Mouse (Mus musculus) testis, postnatal 10 days (tissue): ENCODE results near the gene Wdr62.
"Not testable (repeated sequence)": the region's sequence is repeated elsewhere in the genome, so short reads cannot be mapped to it uniquely, and the experiment has no call there.

Source experiments
- DNase-seq: peaks from one replicate; pipeline ENCODE4 v3.0.0; 2021; ENCODE audit warnings: low spot score

Wdr62 gene

GRCm38 (mm10) chr7:30206364-30206763, 73.9 kb downstream of the Wdr62 start:
- DNase-seq = not testable (repeated sequence)

- DNase-seq = peak; percentile 86
These were observed 74.8 kb downstream of the Wdr62 start for GRCm38 (mm10) chr7:30205383-30205782.

DNA sequence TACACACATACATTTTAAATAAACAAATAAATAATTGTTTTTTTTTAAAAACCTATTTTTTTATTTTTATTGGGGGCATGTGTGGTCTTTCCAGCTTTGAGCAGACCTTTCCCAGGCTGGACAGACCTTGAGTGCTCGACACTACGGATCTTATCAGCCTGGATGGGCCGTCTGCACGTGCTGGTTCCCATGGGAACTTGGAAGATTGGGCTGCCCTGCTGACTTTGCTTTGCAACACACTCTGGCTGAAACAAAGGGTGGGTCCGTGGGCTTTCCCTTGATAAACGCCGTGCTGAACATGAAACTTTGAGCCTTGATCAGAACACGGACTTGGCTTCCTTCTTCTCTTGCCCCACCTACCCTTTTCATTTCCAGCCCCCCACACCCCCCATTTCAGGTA, 75.8 kb downstream of the Wdr62 start:
- DNase-seq = peak; percentile 69

- no peak for DNase-seq
These were observed 77.1 kb downstream of the Wdr62 start for GRCm38 (mm10) chr7:30202895-30203690.

DNA sequence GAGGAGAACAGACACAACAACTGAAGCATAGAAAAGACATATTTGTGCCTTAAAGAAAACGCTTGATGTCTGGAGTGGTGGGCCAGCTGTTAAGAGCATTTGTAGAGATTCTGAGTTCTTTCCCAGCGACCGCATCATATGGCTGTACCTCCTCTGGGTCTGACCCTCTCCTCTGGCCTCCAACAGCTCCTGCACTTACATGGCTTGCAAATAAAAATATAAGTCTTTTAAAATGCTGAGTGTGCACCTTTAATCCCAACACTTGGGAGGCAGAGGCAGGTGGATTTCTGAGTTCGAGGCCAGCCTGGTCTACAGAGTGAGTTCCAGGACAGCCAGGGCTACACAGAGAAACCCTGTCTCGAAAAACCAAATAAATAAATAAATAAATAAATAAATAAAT, 79.6 kb downstream of the Wdr62 start:
- not testable (repeated sequence) for DNase-seq

- no peak for DNase-seq
These were observed 80.0 kb downstream of the Wdr62 start for GRCm38 (mm10) chr7:30200200-30200599.

- peak; percentile 60 for DNase-seq
These were observed 80.6 kb downstream of the Wdr62 start for GRCm38 (mm10) chr7:30199498-30200139.

DNA sequence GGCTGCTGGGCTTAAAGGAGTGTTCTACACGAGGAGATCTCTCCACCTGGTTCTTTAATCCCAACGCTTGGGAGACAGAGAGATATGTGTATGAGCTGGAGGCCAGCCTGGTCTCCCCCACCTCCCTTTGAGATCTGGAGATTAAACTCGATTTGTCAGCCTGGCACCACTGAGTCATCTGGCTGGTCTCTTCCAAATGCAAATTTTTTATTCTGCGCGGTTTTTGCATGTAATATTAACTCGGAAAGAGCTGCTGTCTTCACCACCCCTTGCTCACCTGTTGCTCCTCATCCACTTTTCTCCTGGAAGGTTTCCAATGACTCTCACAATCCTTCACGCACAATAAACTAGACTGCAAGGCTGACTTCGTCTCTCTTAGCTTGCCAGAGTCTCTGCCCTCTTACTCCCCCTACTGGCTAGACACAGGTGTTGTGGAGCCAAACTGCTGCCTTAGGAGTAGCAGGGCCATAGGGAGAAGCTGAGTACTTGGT, 81.7 kb downstream of the Wdr62 start, which contains the start of gene Capns1:
Gene Capns1 (minus strand): TSS at position 331 of the 491 bp plus-strand sequence.
- DNase-seq = peak; percentile 58

GRCm38 (mm10) chr7:30197592-30198129, 82.6 kb downstream of the Wdr62 start:
- peak; percentile 50 for DNase-seq

GRCm38 (mm10) chr7:30196171-30196570, 84.0 kb downstream of the Wdr62 start:
- DNase-seq = peak; percentile 41

- DNase-seq = no peak
These were observed 84.8 kb downstream of the Wdr62 start for GRCm38 (mm10) chr7:30195461-30195860.

DNA sequence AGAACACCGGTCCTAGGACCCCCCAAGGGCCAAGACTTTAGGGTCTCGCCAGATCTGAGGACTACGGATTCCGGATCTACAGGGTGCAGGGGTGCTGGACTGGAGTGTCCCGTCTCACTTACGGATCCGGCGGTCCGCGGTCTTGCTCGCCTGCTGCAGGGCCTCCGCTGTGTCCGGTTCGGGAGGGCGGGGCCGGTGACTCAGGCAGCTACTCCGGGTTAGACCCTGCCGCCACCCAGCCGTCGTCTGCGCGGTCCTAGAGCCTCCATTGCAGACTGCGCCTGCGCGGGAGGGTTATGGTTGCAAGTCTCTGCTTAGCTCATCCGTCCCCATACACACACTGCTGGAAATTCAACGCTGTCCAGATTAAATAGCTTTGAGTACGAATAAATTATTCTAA, 85.3 kb downstream of the Wdr62 start:
- DNase-seq = peak; percentile 97

DNA sequence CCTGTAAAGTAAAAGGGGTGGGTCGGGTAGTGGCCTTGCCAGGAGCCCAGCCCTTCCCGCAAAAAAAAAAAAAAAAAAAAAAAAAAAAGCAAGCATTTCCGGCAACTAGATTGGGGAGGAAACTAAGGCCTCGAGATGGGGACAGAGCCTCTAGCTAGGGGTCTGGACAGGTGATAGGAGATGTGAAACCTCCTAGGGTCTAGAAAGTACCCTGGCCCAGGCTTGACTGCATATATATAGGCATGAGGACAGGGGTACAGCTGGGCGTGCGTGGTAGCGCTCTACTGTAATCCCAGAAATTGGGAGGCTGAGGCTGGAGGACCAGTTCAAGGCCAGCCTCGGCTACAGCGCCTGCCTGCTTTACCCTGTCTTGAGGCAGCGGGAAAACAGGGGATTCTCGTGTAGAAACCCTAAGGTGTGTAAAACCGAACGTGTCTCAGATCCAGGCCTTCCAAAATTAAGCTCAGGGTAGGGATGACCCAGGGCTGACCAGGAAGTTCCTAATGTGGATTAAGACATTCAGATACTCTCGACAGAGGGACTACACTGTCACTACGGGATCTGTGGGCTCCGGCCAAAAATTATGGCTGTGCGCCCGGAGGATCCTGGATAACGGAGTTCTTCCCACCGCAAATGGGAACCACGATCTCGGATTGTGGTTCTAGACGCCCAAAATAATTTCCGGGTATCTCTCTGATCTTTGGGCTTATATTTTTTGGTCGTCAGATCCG, 86.0 kb downstream of the Wdr62 start:
- peak; percentile 78 for DNase-seq

GRCm38 (mm10) chr7:30193581-30194100, 86.6 kb downstream of the Wdr62 start:
- DNase-seq = peak; percentile 85

DNA sequence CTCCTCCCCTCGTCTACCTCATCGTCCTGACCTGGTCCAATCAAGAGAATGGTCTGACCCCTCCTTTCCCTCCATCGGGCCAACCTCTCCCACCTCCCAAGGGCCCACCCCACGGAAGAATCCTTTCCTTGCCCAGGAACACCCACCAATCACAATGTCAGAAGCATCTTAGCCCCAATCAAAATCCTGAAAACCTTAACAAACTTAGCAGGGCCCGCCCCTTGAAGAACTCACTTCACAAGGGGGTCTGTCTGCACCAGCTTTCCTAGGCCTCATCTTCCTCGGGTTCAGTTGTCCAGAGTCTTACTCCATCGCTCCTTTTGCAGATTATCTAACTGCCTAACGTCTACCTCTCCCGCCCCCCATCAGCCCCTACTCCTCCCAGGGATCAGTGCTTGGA, 87.2 kb downstream of the Wdr62 start:
- no peak for DNase-seq

- no peak for DNase-seq
These were observed 88.1 kb downstream of the Wdr62 start for GRCm38 (mm10) chr7:30192088-30192487.
